Mouse (Mus musculus): ENCODE data around the gene Nbas. TPM values are rescaled to one million over a fixed set of nuclear protein-coding genes. Genes with fewer than 3 reads are reported as not detected.

Gene Nbas
- polyA plus RNA-seq, 1 experiment from 2014 or later = 17.0 TPM

Other genes starting within 250 kb of the Nbas start
- 139 and 141 TPM in 2 replicates for gene Ddx1, start 19.9 kb upstream of the Nbas start, polyA plus RNA-seq (2015; fragmentation: Nextera tagmentation; extraction: Ambion mirVana)

Measured in midbrain, embryonic 16.5 days (tissue).